Mouse (Mus musculus): ENCODE data around the gene Mmp14.

Mmp14 gene

GRCm38 (mm10) chr14:54435194-54435918 is 3.9 kb downstream of the Mmp14 start:
- DNase-seq (ENCODE audit: low spot score): no peak

GRCm38 (mm10) chr14:54439155-54439554 is 7.7 kb downstream of the Mmp14 start:
- no peak for DNase-seq (ENCODE audit: low spot score)

- DNase-seq (ENCODE audit: low spot score): no peak
Observed at GRCm38 (mm10) chr14:54439610-54440009, 8.2 kb downstream of the Mmp14 start.

GRCm38 (mm10) chr14:54440538-54440937 is 9.1 kb downstream of the Mmp14 start:
- DNase-seq (ENCODE audit: low spot score): no peak

GRCm38 (mm10) chr14:54441365-54441764 is 10.0 kb downstream of the Mmp14 start:
- DNase-seq (ENCODE audit: low spot score): no peak

- no peak for DNase-seq (ENCODE audit: low spot score)
Observed at GRCm38 (mm10) chr14:54442548-54442947, 11.1 kb downstream of the Mmp14 start.

GRCm38 (mm10) chr14:54443196-54443595 is 11.8 kb downstream of the Mmp14 start:
- no peak for DNase-seq (ENCODE audit: low spot score)

- no peak for DNase-seq (ENCODE audit: low spot score)
Observed at GRCm38 (mm10) chr14:54443712-54444618, 12.6 kb downstream of the Mmp14 start.

GRCm38 (mm10) chr14:54445476-54445875 is 14.1 kb downstream of the Mmp14 start:
- no peak for DNase-seq (ENCODE audit: low spot score)

GRCm38 (mm10) chr14:54453566-54453965 is 22.2 kb downstream of the Mmp14 start:
- DNase-seq (ENCODE audit: low spot score): no peak

GRCm38 (mm10) chr14:54454669-54455528 is 23.5 kb downstream of the Mmp14 start:
- DNase-seq (ENCODE audit: low spot score): no peak

GRCm38 (mm10) chr14:54457907-54458569 is 26.6 kb downstream of the Mmp14 start:
- DNase-seq (ENCODE audit: low spot score): no peak

- no peak for DNase-seq (ENCODE audit: low spot score)
Observed at GRCm38 (mm10) chr14:54462146-54462545, 30.7 kb downstream of the Mmp14 start.

GRCm38 (mm10) chr14:54463108-54463958 is 31.9 kb downstream of the Mmp14 start:
- DNase-seq (ENCODE audit: low spot score): no peak

- DNase-seq (ENCODE audit: low spot score): peak; percentile 83
Observed at GRCm38 (mm10) chr14:54463959-54464292, 32.5 kb downstream of the Mmp14 start, which contains the start of gene Lrp10. Gene Lrp10, plus strand, starts transcription at chr14:54464137.

GRCm38 (mm10) chr14:54464293-54465005 is 33.0 kb downstream of the Mmp14 start:
- DNase-seq (ENCODE audit: low spot score): peak; percentile 49

- no peak for DNase-seq (ENCODE audit: low spot score)
Observed at GRCm38 (mm10) chr14:54471467-54471866, 40.1 kb downstream of the Mmp14 start.

GRCm38 (mm10) chr14:54472671-54473070 is 41.3 kb downstream of the Mmp14 start:
- DNase-seq (ENCODE audit: low spot score): no peak

- DNase-seq (ENCODE audit: low spot score): no peak
Observed at GRCm38 (mm10) chr14:54474744-54475143, 43.3 kb downstream of the Mmp14 start.
